Mouse (Mus musculus) G1E (cell line): ENCODE measurements at regions not wholly inside any gene's neighbourhood (a gene's known extent, or its start where the extent isn't known, plus 50 kb on each side); places are given as distances from the start of the nearest gene placed in this dataset.

Experiments
- ATAC-seq: 2 replicates; pipeline ENCODE4 v1.8.0; 2016; ENCODE audit warnings: mild to moderate bottlenecking; ENCODE audit not compliant: insufficient number of reproducible peaks, poor library complexity, low FRiP score, severe bottlenecking; ENCODE audit errors: extremely low read depth
- DNase-seq: peaks from one replicate; pipeline ENCODE4 v3.0.0; 2012; ENCODE audit warnings: low spot score
- H3K27me3 ChIP-seq: 2 replicates; pipeline ENCODE4 v1.6.1; 2012; ENCODE audit warnings: mild to moderate bottlenecking, low read length, inconsistent platforms; ENCODE audit not compliant: insufficient read depth
- H3K36me3 ChIP-seq: replicated peaks from 2 replicates; pipeline ENCODE3; 2012; ENCODE audit warnings: mild to moderate bottlenecking, inconsistent platforms
- H3K4me1 ChIP-seq: 2 replicates; pipeline ENCODE4 v1.6.1; 2012; ENCODE audit warnings: low read depth, low read length, inconsistent platforms, mixed read lengths; ENCODE audit not compliant: insufficient read depth
- H3K4me3 ChIP-seq: 2 replicates; pipeline ENCODE4 v1.5.1; 2012; ENCODE audit warnings: low read depth, mild to moderate bottlenecking, inconsistent platforms, low read length, moderate library complexity, mixed read lengths
- H3K9me3 ChIP-seq: replicated peaks from 2 replicates; pipeline ENCODE4 v1.6.1; 2012; ENCODE audit warnings: inconsistent platforms
- CTCF ChIP-seq: IDR thresholded peaks from 2 replicates; pipeline ENCODE4 v1.5.1; 2012; ENCODE audit warnings: low read depth, low read length, inconsistent platforms, mixed read lengths
- GATA1 ChIP-seq: IDR thresholded peaks from 2 replicates; pipeline ENCODE4 v1.6.1; 2012; ENCODE audit warnings: borderline replicate concordance, low read length, inconsistent platforms, mixed read lengths
- GATA2 ChIP-seq: IDR thresholded peaks from 2 replicates; pipeline ENCODE4 v1.6.1; 2012; ENCODE audit warnings: low read depth, low read length, inconsistent platforms, borderline replicate concordance
- POLR2AphosphoS5 ChIP-seq: IDR thresholded peaks from 2 replicates; pipeline ENCODE4 v1.6.1; 2012; ENCODE audit warnings: low read depth, low read length, inconsistent platforms; ENCODE audit not compliant: insufficient replicate concordance
- TAL1 ChIP-seq: conservative IDR thresholded peaks from 2 replicates; pipeline ENCODE4 v1.6.1; 2012; ENCODE audit warnings: low read depth, low read length, inconsistent platforms, mixed read lengths

- ATAC-seq (no peak), DNase-seq (no peak)
- no peaks in the 10 kb centered on the region for H3K4me1 ChIP-seq
- TF ChIP-seq POLR2AphosphoS5, result no peak
- TF ChIP-seq GATA2, result no peak
- no peak for TF ChIP-seq TAL1
- no peak for TF ChIP-seq CTCF
- TF ChIP-seq GATA1, result no peak
- H3K9me3 ChIP-seq, result peaks cover 14% of the 10 kb centered on the region
- no peaks in the 10 kb centered on the region for H3K27me3 ChIP-seq
- no peaks in the 10 kb centered on the region for H3K36me3 ChIP-seq
- H3K4me3 ChIP-seq, result no peak overlapping the region
These were observed 174.2 kb upstream of the Arid2 start for GRCm38 (mm10) chr15:96113091-96113490.

GRCm38 (mm10) chr15:96114616-96115015 is 172.7 kb upstream of the Arid2 start:
- H3K9me3 ChIP-seq, result peaks cover 16% of the 10 kb centered on the region
- ATAC-seq, result no peak
- no peaks in the 10 kb centered on the region for H3K27me3 ChIP-seq
- no peaks in the 10 kb centered on the region for H3K4me1 ChIP-seq
- TF ChIP-seq POLR2AphosphoS5, result no peak
- no peak for TF ChIP-seq GATA2
- TF ChIP-seq GATA1, result no peak
- no peak for TF ChIP-seq TAL1
- no peak for TF ChIP-seq CTCF
- no peaks in the 10 kb centered on the region for H3K36me3 ChIP-seq
- no peak for DNase-seq
- H3K4me3 ChIP-seq, result no peak overlapping the region

- no peak for TF ChIP-seq TAL1
- no peak for TF ChIP-seq GATA1
- no peak for TF ChIP-seq GATA2
- TF ChIP-seq POLR2AphosphoS5, result no peak
- TF ChIP-seq CTCF, result no peak
- Histone ChIP-seq H3K4me1 (no peaks in the 10 kb centered on the region), H3K9me3 (peaks cover 17% of the 10 kb centered on the region), H3K36me3 (no peaks in the 10 kb centered on the region), H3K4me3 (no peak overlapping the region), H3K27me3 (no peaks in the 10 kb centered on the region)
- DNase-seq (no peak), ATAC-seq (no peak)
These were observed 172.1 kb upstream of the Arid2 start for GRCm38 (mm10) chr15:96115196-96115595.

GRCm38 (mm10) chr15:96119240-96119639 is 168.1 kb upstream of the Arid2 start:
- DNase-seq (no peak), ATAC-seq (no peak)
- H3K9me3 ChIP-seq, result peaks cover 19% of the 10 kb centered on the region
- H3K27me3 ChIP-seq, result no peaks in the 10 kb centered on the region
- no peak overlapping the region for H3K4me3 ChIP-seq
- H3K4me1 ChIP-seq, result no peaks in the 10 kb centered on the region
- no peaks in the 10 kb centered on the region for H3K36me3 ChIP-seq
- no peak for TF ChIP-seq CTCF
- no peak for TF ChIP-seq TAL1
- TF ChIP-seq POLR2AphosphoS5, result no peak
- no peak for TF ChIP-seq GATA2
- no peak for TF ChIP-seq GATA1

- Histone ChIP-seq H3K4me3 (no peak overlapping the region), H3K4me1 (no peaks in the 10 kb centered on the region), H3K36me3 (no peaks in the 10 kb centered on the region), H3K9me3 (peaks cover 28% of the 10 kb centered on the region), H3K27me3 (no peaks in the 10 kb centered on the region)
- no peak for DNase-seq
- no peak for TF ChIP-seq GATA1
- no peak for ATAC-seq
These were observed 162.9 kb upstream of the Arid2 start for GRCm38 (mm10) chr15:96124397-96124796.

GRCm38 (mm10) chr15:96129699-96130098 is 157.6 kb upstream of the Arid2 start:
- no peaks in the 10 kb centered on the region for H3K27me3 ChIP-seq
- ATAC-seq (no peak), DNase-seq (no peak)
- peaks cover 28% of the 10 kb centered on the region for H3K9me3 ChIP-seq
- no peaks in the 10 kb centered on the region for H3K4me1 ChIP-seq
- TF ChIP-seq GATA1 (no peak), GATA2 (no peak), CTCF (no peak)
- H3K36me3 ChIP-seq, result no peaks in the 10 kb centered on the region
- no peak overlapping the region for H3K4me3 ChIP-seq

- DNase-seq (no peak), ATAC-seq (no peak)
- H3K27me3 ChIP-seq, result no peaks in the 10 kb centered on the region
- peaks cover 24% of the 10 kb centered on the region for H3K9me3 ChIP-seq
- H3K36me3 ChIP-seq, result no peaks in the 10 kb centered on the region
- TF ChIP-seq GATA2, result no peak
- TF ChIP-seq CTCF, result no peak
- TF ChIP-seq POLR2AphosphoS5, result no peak
- TF ChIP-seq TAL1, result no peak
- TF ChIP-seq GATA1, result no peak
- no peaks in the 10 kb centered on the region for H3K4me1 ChIP-seq
- no peak overlapping the region for H3K4me3 ChIP-seq
These were observed 156.8 kb upstream of the Arid2 start for GRCm38 (mm10) chr15:96130531-96130930.
